Mouse (Mus musculus): Measurements from ENCODE around the gene Rabgap1l.

Gene Rabgap1l

GRCm38 (mm10) chr1:160409123-160409522 lies 383.9 kb downstream of the Rabgap1l start:
- DNase-seq (ENCODE audit: extremely low read depth, insufficient read length, low spot score) = no peak

GRCm38 (mm10) chr1:160408302-160408897 lies 384.6 kb downstream of the Rabgap1l start:
- DNase-seq (ENCODE audit: extremely low read depth, insufficient read length, low spot score) = no peak

DNA sequence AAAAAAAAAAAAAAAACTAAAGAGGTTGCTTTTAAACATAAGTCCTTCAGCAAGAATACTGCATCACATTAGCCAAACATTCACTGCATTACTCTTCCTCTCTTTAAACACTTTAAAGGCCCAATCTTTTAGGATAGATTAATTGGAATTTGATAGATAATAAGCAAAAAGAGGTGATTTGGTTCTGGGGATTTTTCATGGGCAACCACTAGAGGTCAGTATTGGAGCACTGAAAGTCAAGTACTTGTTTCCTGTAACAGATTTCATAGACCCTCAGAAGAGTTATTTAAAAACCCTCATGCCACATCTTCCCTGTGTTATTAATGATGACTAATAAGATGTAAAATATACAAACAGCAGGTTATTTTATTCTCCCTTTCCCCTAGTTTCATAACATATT lies 393.6 kb downstream of the Rabgap1l start:
- peak; percentile 15 for DNase-seq (ENCODE audit: extremely low read depth, insufficient read length, low spot score)

GRCm38 (mm10) chr1:160397037-160397436 lies 396.0 kb downstream of the Rabgap1l start:
- no peak for DNase-seq (ENCODE audit: extremely low read depth, insufficient read length, low spot score)

GRCm38 (mm10) chr1:160387446-160387845 lies 405.6 kb downstream of the Rabgap1l start:
- no peak for DNase-seq (ENCODE audit: extremely low read depth, insufficient read length, low spot score)

- peak; percentile 19 for DNase-seq (ENCODE audit: extremely low read depth, insufficient read length, low spot score)
Measured at GRCm38 (mm10) chr1:160378367-160378766, 414.6 kb downstream of the Rabgap1l start.

DNA sequence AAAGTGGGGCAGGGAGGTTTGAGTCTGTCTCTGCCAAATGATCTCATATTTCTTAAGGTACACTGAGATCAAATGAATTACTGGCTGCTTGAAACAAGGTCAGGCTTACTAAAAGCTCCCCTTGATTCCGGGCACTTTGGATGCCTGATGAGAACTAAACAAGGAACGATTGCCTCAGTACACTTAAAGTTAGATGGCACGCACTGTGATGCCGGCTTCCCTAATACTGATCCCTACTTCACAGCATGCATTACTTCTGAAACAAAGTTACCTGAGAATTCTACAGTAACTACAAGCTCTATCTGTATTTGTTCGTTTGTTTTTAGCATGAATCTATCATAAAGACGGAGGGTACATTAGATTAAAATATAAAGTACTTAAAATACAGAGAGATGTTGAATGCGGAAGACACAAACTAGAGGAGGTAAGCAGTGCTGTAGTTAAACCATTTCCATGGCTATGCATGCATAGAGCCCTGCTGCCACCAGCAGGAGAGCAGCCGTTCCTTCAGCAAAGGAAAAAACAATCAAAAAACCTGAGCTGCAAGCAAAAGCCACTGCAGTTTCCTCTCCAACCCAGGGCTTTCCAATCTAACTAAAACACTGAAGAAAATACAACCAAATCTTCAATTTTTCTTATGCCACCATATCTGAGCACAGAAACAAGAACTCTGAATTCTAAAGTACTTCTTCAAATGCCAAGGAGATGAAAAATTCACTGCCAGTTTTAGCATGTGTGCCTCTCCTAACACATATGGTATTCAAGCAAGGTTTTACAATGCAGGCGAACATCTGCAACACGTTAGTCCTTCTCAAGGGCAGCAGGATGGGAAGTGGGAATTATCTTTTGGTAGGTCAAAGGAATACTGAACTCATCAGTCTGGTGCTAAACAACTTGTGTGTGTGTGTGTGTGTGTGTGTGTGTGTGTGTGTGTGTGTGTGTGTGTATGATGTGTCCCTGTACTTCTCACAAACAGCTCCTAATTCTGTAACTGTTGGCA lies 415.4 kb downstream of the Rabgap1l start:
- DNase-seq (ENCODE audit: extremely low read depth, insufficient read length, low spot score) = no peak

- DNase-seq (ENCODE audit: extremely low read depth, insufficient read length, low spot score) = no peak
Measured at GRCm38 (mm10) chr1:160374490-160374889, 418.5 kb downstream of the Rabgap1l start.

GRCm38 (mm10) chr1:160373306-160373705 lies 419.7 kb downstream of the Rabgap1l start:
- DNase-seq (ENCODE audit: extremely low read depth, insufficient read length, low spot score) = peak; percentile 15

DNA sequence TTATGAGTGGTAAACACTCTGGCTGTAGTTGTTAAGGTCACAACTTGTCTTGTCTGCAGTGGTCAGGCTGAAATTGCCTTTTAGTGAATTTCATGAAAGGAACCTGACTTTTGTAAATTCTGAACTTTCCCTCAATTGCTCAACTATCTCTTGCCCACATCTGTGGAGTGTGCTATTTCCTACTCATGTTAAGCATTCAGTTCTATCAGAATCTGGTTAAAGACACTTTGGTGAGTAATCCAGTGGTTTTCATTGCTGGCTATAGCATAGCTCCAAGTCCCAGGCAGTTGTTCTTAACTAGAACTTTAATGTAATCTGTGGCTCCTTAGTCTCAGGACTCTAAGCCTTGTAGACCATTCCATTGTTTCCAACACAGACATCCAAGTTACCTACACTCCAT lies 421.3 kb downstream of the Rabgap1l start:
- DNase-seq (ENCODE audit: extremely low read depth, insufficient read length, low spot score) = peak; percentile 35

GRCm38 (mm10) chr1:160370552-160370951 lies 422.5 kb downstream of the Rabgap1l start:
- peak; percentile 60 for DNase-seq (ENCODE audit: extremely low read depth, insufficient read length, low spot score)

DNA sequence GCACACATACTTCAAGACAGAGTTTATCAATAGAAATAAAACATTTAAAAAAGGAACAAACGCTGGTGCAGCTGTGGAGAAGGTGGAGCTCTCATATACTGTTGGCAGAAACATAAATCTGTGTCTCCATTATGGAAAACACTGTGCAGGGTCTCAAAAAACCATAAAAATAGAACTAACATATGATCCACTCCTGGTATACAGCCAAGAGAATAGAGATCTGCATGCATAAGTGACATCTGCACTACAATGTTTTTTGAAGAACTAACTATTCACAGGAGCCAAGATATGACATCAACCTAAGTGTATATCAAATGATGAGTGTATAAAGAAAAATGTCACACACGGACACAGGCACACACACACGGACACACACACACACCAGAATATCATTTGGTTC lies 426.4 kb downstream of the Rabgap1l start:
- no peak for DNase-seq (ENCODE audit: extremely low read depth, insufficient read length, low spot score)

- DNase-seq (ENCODE audit: extremely low read depth, insufficient read length, low spot score) = no peak
Measured at GRCm38 (mm10) chr1:160357268-160357667, 435.7 kb downstream of the Rabgap1l start.

DNA sequence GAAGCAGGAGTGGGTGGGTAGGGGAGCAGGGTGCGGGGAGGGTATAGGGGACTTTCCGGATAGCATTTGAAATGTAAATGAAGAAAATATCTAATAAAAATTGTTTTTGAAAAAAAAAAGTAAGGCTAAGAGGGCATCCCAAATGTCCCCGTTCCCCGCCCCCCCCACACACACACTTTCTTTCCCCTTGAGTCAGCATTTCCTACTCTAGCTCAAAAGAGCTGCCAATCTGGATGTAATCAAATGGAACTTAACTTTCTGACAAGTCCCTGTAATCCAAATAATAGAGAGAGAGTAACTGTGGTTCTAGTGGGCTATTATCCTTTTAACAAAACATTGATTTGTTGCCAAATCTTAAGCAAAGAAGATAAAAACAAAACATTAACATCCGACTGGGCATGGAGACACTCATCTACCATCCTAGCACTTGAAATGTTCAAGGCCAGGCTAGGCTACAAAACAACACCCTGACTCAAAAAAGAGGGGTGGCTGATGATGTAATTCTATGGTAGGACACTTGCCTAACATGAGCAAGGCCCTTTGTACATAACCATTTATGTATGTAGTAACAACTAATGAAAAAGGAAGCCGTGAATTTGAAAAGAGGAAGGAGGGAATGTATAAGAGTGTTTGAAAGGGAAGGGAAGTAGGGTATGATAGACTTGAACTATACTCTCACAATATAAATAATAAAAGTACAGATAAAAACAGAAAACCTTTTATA lies 439.1 kb downstream of the Rabgap1l start:
- DNase-seq (ENCODE audit: extremely low read depth, insufficient read length, low spot score) = no peak

DNA sequence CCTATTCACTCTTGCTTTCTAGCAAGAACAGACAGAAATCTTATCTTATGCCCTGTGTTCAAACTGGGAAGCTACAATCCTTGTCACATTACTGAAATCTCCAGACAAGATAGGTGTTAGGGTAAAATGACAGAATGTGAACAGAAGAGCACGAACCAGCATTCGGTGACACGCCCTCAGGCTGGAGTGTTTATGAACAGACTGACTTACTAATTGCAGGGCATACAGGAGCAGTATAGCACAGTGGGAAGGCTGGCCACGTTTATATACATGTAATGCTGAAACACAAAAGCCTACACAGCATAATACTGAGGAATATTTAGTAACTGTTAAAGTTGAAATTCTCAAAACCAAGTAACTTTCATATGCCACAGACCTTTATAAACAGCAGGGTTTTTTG lies 440.7 kb downstream of the Rabgap1l start:
- DNase-seq (ENCODE audit: extremely low read depth, insufficient read length, low spot score) = no peak

GRCm38 (mm10) chr1:160351880-160352234 lies 441.2 kb downstream of the Rabgap1l start:
- DNase-seq (ENCODE audit: extremely low read depth, insufficient read length, low spot score) = peak; percentile 4

DNA sequence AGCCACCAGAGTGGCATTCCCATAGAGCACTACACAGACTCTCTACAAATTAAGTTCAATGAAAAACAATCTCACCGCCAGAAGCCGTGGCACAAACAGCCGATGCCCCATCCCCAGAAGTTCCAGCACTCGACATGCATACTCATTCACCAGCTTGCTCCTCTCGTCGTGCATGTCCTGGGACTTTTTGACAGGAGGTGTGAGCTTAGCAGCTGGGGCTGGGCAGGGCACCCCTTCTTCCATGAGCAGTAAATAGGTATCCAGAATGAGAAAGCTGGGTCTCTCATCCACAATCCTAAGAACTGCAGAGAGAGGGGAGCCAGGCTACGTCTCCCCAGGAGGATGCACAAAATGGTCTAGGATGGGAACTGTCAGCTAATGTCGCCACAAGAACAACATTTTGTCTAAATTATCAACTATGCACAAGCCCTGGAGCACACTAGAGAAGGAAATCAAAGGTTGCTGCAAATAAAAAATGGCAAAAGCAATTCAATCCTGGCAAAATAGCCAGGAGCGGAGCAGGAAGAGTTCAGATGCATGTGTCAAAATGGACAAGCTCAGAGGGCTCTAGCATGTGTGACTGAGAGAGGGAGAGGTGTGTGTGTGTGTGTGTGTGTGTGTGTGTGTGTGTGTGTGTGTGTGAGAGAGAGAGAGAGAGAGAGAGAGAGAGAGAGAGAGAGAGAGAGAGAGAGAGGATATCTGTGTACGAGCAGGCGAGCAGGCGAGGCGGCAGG lies 441.7 kb downstream of the Rabgap1l start:
- DNase-seq (ENCODE audit: extremely low read depth, insufficient read length, low spot score) = no peak

GRCm38 (mm10) chr1:160340653-160341052 lies 452.4 kb downstream of the Rabgap1l start:
- no peak for DNase-seq (ENCODE audit: extremely low read depth, insufficient read length, low spot score)

- no peak for DNase-seq (ENCODE audit: extremely low read depth, insufficient read length, low spot score)
Measured at GRCm38 (mm10) chr1:160339374-160339773, 453.6 kb downstream of the Rabgap1l start.

GRCm38 (mm10) chr1:160334791-160335190 lies 458.2 kb downstream of the Rabgap1l start:
- no peak for DNase-seq (ENCODE audit: extremely low read depth, insufficient read length, low spot score)

DNA sequence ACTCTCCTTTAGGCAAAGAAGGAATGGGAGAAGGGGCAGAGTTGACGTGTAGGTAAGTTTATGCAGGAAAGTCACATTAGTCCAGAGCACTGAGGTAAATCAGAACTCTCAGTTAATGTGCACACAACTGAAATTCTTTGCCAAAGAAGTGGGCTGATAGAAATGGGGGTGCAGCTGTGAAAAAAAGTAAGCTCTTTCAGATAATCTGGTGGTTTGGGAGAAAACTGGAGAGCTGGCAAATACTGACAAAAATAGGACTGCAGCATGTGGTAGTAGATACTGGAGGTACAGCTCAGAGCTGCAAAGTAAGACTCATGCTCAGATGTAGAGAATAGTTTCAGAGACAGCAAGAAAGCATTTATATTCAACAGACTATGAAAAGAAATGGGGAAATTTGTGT lies 462.2 kb downstream of the Rabgap1l start:
- DNase-seq (ENCODE audit: extremely low read depth, insufficient read length, low spot score) = no peak
